Mouse (Mus musculus): ENCODE measurements around the gene Xlr4c.
"Not testable (repeated sequence)": the region's sequence is repeated elsewhere in the genome, so short reads cannot be mapped to it uniquely, and the experiment has no call there.

Gene Xlr4c

DNA sequence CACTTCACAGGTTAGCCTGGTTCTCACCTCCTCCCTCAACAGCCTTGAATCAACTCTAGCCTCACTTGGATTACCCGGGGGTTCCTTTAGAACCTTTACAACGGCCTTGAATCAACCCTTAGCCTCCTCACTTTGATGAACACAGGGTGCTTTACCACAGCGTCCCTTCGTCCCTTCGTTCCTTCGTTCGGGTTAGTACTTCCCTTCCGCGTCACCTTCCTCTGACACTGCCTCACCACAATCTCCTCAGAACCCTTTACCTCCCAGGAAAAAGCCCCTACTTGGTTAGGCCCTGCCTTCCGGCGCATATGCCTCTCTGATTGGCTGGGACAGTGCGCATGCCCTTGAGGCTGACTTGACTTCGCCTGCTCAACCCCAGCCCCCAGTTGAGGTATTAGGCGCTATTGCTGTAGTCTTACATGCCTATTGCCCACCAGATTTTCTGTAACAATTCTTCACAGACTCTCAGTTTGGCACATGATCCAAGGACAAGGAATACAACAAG is at the start of gene Xlr4c:
Gene Xlr4c, minus strand, starts transcription at position 310 of the 505 bp plus-strand sequence.
- not testable (repeated sequence) for DNase-seq (ENCODE audit: low spot score in 2 of 2)

DNA sequence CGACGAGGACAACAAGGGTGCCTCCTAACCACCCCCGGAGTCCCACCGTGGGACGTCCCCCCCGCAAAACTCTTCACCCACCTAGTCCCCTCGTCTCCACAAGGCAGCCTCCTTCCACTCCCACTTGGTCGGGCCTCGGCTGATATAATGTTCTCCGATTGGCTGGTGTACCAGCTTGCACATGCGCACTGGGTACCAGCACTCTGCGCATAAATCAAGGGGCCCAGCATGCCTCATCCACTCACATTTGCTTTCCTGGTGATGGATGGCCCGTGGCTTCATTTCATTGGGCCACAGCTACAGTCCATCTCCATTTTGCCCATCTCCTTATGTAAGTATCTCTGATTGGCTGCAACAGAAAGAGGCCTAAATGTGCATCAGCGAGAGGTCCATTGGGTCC is 22.3 kb upstream of the Xlr4c start, which contains the start of gene Xlr3c:
Gene Xlr3c, minus strand, starts transcription at position 121 of the 400 bp plus-strand sequence.
- DNase-seq (ENCODE audit: low spot score in 2 of 2), result not testable (repeated sequence)

DNA sequence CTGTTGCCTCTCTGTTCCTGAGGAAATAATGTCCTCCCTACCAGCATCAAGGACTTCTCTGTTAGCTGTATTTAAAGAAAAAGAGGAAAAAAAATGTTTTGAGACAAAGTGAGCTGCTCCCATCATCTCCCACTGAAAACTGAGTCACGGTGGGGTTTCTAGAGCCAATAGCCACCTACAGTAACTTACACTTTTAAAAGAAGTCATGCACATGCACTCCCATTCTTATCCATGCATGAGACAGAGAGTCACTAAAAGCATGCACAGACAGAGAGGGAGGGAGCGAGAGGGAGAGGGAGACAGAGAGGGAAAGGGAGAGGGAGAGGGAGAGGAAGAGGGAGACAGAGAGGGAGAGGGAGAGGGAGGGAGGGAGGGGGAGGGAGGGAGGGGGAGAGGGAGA is 19.5 kb upstream of the Xlr4c start:
- DNase-seq (ENCODE audit: low spot score in 2 of 2), result not testable (repeated sequence)

DNA sequence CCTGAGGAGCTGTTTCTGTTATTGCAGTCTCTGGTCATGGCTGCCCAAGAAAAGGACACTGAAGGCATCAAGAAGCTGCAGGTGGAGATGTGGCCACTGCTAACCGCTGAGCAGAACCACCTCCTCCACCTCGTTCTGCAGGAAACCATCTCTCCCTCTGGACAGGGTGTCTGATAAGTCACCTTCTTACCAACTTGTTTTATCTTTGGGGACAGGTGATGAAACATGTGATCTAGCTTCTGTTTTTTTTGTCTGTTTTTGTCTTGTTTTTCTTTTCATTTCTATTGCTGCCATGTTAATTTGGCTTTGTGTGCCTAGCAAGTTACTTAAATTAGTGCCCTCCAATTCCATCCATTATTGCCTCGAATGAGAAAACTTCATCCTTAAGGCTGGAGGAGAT is 13.6 kb downstream of the Xlr4c start:
- DNase-seq (ENCODE audit: low spot score in 2 of 2), result no peak

DNA sequence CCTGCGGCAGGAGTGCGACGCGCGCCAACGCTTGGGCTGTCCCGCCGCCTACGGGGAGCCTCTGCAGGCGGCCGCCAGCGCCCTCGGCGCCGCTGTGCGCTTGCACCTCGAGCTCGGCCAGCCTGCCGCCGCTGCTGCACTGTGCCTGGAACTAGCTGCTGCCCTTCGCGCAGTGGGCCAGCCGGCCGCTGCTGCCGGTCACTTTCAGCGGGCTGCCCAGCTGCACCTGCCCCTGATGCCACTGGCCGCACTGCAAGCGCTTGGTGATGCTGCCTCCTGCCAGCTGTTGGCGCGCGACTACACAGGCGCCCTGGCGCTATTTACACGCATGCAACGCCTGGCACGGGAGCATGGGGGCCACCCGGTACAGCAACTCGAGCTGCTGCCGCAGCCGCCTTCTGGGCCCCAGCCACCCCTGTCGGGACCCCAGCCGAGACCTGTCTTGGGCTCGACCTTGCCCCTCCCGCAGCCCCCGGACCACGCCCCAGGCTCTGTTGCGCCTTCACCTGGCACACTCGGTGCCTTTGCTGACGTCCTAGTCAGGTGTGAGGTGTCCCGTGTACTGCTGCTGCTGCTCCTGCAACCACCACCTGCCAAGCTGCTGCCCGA is 14.2 kb downstream of the Xlr4c start:
- peak; percentile 39 to 41 for DNase-seq (ENCODE audit: low spot score in 2 of 2)

DNA sequence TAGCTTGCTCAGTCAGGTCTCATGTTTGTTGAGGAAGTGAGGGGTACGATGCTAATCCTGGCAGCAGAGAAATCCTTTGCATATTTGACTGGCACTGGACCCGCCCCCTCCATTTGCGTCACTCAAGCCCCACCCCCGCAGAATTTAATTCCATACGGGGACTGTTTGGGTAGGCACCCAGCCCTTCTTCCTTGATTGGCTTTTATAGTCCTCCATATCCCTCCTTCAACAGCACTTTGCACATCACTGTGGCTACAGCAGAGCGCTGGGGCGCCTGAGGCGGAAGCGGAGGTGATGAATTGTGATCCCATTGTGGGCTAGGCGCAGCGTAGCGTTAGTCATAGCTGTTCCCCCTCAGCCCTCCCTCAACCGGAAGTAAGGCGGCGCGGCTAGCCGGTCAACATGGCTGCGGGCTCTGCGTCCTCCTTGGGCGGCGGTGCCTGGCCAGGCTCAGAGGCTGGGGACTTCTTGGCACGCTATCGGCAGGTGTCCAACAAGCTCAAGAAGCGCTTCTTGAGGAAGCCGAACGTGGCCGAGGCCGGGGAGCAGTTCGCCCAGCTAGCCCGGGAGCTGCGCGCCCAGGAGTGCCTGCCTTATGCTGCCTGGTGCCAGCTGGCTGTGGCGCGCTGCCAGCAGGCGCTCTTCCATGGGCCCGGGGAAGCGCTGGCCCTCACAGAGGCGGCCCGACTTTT is 14.9 kb downstream of the Xlr4c start, which contains the start of gene F8a:
Gene F8a, plus strand, starts transcription at position 378 of the 692 bp plus-strand sequence.
- DNase-seq (ENCODE audit: low spot score in 2 of 2), result peak; percentile 81 to 85

DNA sequence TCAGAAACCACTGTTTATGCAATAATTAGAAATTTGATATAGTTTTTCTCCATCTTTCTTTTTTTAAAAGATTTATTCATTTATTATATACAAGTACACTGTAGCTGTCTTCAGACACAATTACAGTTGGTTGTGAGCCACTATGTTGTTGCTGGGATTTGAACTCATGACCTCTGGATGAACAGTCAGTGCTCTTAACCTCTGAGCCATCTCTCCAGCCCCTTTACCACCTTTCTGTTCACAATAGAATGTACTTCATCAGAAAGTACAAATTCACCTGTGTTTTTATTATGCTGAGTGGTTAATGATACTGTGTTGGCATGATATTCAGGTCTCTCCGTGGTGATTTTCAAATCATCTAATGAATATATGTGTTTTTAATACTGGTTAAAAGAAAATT is 17.6 kb downstream of the Xlr4c start:
- DNase-seq (ENCODE audit: low spot score in 2 of 2), result no peak

DNA sequence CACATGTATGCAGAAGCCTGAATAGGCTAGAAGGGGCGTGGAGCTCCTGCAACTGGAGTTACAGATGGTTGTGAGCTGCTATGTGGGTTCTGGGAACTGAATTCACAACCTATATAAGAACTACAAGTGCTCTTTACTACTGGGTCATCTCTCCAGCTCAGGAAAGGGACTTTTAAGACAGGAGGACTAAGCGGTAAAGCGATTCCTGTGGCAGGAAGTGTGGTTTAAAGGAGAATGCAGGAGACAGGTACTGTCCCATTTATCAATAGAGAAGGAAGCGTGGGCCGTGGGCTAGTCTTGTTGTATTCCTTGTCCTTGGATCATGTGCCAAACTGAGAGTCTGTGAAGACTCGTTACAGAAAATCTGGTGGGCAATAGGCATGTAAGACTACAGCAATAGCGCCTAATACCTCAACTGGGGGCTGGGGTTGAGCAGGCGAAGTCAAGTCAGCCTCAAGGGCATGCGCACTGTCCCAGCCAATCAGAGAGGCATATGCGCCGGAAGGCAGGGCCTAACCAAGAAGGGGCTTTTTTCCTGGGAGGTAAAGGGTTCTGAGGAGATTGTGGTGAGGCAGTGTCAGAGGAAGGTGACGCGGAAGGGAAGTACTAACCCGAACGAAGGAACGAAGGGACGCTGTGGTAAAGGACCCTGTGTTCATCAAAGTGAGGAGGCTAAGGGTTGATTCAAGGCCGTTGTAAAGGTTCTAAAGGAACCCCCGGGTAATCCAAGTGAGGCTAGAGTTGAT is 28.9 kb downstream of the Xlr4c start, which contains the start of gene Xlr4b:
Gene Xlr4b, plus strand, starts transcription at position 515 of the 746 bp plus-strand sequence.
- not testable (repeated sequence) for DNase-seq (ENCODE audit: low spot score in 2 of 2)

DNA sequence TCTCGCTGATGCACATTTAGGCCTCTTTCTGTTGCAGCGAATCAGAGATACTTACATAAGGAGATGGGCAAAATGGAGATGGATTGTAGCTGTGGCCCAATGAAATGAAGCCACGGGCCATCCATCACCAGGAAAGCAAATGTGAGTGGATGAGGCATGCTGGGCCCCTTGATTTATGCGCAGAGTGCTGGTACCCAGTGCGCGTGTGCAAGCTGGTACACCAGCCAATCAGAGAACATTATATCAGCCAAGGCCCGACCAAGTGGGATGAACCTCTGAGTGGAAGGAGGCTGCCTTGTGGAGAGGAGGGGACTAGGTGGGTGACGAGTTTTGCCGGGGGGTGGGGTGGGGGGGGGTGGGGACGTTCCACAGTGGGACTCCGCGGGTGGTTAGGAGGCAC is 51.0 kb downstream of the Xlr4c start, which contains the start of gene Xlr3b:
Gene Xlr3b, plus strand, starts transcription at position 274 of the 400 bp plus-strand sequence.
- peak in 1 of 2 experiments; percentile 37 for DNase-seq (ENCODE audit: low spot score in 2 of 2)

Data from heart, adult 9 months (tissue).